Mouse (Mus musculus): ENCODE data around the gene Med20.
A peak's percentile ranks its signal among the peaks of the same experiment; 100 is the strongest.

Gene Med20

DNA sequence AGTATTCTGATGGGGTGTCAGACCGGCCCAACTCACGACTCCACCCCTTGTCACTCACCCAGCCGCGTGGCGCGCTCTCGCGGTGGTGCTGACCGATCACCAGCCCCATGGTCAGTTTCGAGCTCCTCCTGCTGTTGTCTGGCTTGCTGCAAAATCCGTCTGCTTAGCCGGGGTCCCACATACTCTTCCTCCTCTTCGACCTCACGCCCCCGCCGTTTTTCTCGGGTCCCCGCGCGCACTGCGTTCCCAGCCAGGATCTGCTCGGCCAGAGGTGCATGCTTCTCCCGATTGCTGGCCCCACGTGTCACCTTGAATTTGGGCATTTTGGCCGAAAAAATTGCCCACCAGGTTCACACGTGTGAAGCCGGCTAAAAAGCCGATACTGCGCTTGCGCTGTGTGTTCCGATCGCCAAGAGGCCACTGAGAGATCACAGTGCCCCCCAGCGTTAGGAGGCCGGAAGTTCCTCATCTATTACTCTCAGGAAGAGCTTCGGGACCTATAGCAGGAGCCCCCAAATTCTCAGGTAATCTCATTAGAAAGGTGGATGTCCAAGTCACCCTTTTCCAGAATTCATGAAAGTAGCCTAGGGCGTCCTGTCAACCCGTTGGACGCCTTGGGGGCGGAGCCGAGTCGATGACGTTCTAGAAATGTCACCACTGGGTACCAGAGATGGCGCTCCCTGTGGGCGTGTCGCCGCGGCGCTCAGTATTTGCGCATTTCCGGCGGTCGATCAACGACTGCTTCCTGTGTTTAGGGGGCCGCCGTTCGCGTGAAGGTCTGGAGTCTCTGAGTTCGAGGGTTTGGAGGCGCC is at the start of gene Med20, which contains the start of the genes Bysl and Gm20517:
Gene Med20 (plus strand): TSS at position 734 of the 812 bp plus-strand sequence.
Gene Bysl (minus strand): TSS at position 644 of the 812 bp plus-strand sequence.
Gene Gm20517 (plus strand): TSS at position 741 of the 812 bp plus-strand sequence.
- DNase-seq (ENCODE audit: inconsistent ontology term) = peak; percentile 96

DNA sequence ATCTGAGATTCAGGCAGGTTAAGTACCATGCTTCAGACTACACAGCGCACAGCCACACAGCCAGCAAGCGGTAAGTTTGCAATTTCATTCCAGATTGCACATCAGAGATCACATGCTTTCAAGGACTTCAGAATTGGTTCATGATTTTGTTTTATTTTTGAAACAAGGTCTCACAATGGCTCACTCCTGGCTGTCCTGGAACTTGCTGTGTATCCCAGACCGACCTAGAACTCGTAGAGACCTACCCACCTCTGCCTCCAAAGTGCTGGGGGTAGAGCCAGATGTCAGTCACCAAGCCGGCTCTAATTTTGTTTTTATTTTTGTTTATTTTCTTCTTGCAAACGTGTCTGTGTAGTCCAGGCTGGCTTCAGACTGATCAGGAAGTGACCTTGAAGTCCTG is 48.5 kb upstream of the Med20 start:
- DNase-seq (ENCODE audit: inconsistent ontology term) = no peak

DNA sequence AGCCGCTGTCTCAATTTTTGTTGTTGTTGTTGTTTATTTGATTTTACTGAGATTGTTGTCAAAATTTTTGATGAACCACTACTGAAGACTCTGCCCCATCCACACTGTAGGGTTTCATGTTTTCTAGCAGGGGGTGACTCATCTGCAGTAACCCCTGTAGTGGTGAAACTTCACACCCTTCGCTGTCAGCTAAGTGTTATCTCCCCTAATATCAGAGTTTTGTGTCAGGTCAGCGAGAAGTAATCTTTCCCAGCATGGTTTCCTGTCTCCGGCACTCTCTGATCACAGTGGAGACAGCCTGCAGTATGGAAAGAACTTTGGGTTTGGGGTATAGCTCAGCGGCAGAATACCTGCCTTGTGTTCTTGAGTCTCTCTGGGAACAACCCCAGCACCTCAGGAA is 46.8 kb upstream of the Med20 start:
- DNase-seq (ENCODE audit: inconsistent ontology term) = no peak

DNA sequence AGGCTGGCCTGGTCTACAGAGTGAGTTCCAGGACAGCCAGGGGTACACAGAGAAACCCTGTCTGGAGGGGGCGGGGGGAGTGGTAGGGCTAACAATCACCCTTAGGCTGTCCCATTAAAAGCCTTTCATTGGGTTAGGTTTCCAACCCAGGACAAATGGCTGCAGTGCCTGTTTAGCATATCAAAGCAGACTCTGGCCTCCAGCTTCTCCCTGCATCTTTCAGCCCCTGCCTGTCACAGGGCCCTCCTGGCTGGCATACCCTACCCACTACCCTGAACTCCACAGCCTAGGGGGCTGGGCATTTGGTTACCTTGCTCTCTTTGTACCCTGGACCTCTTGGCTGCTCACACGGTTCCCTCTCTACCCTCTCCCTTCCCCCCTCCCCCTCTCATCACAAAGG is 45.2 kb upstream of the Med20 start:
- DNase-seq (ENCODE audit: inconsistent ontology term) = no peak

DNA sequence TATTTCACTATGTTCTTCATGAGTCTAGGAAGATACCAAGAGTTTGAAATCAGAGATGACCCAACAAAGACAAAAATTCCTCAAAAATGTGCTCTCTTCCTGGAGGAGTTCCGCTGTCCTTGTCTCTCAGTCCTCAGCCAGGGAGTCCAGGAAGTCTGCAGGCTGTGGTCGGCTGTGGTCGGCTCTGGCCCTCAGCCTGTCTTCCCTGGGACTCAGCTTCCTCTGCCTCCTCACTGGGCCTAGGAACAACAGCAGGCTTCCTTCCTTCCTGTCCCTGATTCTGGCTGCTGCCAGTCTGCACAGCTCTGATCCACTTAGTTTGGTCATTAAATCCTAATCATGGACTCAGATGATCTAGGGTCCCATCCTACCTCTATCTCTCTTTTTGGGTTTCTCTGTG is 44.1 kb upstream of the Med20 start:
- DNase-seq (ENCODE audit: inconsistent ontology term) = no peak

DNA sequence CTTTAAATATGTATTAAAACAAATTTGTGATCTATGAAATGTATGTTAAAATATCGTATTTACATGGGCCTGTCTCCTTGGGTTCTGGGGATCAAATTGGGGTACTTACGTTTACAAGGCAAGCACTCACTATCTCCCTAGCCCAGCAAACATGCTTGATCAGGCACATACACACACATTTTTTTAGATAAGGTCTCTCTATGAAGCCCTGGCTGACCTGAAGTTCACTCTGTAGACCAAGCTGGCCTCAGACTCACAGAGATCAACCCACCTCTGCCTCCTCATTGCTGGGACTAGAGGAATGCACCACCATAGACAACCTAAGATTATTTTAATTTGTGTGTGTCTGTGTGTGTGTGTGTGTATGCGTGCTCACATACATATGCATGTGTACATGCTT is 43.0 kb upstream of the Med20 start:
- no peak for DNase-seq (ENCODE audit: inconsistent ontology term)

DNA sequence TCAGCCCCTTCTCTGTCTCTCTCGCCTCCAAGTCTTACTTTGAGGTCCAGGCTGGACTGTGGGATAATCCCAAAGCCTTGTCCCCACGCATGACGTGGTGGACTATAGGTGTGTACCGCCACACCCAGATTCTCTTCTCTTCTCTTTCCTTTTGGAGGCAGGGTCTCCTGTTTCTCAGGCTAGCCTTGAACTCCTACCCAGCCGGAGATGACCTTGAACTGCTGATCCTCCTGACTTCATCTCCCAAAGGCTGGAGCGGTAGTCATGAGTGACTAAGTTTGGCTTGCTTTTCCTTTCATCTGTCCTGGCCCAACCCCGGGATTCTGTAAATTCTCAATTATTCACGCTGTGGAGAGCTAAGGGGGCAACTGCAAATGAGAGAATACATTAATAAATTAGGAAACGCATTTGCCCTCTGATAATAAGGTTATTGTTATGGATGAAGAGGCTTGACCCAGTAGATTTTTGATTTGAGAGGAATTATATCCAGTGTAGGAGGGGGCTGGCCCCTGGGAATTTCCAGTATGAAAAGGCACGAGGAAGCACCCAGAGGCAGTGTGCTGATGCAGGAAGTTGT is 42.3 kb upstream of the Med20 start:
- DNase-seq (ENCODE audit: inconsistent ontology term) = peak; percentile 81

DNA sequence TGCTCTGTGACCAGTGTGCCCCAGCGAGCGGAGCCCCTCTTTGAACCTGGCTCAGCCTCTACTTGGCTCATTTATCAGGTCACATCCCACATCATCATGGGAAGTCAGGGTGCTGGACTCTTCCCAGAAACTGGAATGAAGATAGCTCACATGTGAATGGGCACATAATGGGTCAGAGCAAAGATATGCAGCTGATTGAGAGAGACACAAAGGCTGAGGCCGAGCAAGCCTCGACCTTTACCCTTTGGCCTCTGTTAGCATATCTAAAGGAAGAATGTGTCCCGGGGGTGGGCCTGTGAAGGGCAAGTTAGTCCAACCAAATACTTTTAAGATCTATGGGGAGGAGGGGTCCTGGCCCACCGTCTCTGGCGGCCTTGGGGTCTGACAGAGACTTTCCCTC is 39.8 kb upstream of the Med20 start:
- DNase-seq (ENCODE audit: inconsistent ontology term) = peak; percentile 67

DNA sequence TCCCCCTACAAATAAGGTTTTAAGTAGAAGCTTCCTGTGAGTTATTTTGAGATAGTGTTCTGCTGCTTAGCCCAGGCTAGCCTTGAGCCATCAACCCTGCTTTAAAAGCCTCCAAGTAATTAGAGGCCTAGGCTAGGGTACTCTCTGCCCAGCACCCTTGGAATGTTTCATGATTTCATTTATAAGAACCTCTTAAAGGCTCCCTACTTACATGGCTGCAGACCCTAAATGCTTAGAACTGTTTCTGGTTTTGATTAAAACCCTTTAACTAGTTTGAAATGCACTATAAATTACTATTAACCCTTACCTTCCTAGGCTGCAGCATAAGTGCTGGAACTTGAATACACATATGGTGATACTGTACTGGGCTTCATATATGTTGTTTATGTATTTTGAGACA is 38.9 kb upstream of the Med20 start:
- DNase-seq (ENCODE audit: inconsistent ontology term) = no peak

DNA sequence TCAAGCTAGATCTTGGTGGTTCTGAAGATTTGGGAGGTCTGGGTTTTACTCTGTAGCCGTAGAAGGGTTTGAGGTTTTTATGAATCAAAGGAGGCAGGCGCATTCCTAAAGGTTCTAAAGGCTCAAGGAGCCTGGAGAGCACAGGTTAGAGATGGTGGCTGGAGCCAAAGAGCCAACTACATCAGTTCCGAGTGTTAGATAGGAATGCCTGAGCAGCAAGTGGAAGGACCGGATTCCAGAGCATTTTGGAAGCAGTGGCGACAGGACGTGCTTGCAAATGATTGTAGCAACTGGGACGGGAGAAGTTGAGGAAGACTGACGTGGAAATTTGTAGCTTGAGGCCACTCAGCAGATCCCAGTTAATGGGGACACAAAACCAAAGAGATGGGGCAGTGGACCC is 37.4 kb upstream of the Med20 start:
- DNase-seq (ENCODE audit: inconsistent ontology term) = no peak

DNA sequence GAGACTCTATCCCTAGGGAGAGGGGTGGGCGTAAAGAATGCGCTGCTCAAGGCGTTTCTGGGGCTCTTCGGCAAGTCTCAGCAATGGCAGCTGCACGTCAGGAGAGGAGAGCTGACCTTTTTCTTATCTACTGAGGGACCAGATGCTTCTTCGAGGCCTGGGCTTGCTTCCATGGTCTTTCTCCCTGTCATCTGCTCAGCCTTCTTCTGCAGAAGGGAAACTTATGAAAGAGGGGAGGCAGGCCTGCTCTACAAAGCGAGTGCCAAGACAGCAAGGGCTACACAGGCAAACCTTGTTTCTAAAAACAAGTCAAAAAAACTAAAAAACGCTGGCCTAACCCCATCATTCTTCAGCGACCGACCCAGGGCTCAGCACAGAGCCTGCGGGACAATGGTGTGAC is 36.6 kb upstream of the Med20 start:
- no peak for DNase-seq (ENCODE audit: inconsistent ontology term)

DNA sequence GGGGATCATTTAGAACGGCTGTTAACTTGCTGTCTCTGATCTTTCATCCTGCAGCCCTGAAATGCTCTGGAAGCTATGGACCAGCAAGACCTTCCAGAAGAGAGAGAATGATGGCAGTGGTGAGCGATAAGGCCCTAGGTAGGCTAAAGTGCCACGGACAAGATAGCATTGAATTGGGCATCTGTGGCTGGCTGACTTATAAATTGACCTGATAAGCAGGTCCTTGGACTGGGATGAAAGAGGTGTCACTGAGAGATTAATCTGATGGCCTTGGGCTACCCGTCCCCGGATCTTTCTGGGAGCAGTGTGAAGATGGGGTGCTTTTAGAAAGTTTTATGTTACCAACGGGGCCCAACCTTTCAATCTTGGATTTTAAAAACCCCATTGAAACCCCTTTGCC is 32.7 kb upstream of the Med20 start:
- no peak for DNase-seq (ENCODE audit: inconsistent ontology term)

DNA sequence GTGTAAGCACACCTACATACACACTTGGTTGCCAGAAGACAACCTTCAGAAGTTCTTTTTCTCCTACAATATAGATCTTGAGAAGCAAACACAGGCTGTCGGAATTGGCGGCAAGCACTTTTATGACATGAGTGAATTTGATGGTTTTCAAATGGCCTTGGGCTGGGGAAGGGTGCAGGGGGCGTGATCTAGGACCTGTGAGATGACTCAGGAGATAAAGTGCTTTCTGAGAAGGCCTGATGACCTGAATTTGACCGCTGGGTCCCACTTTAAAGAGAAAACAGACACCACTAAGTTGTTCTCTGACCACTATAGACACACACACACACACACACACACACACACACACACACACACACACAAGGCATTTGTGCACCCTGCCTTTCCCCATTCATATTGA is 30.4 kb upstream of the Med20 start:
- DNase-seq (ENCODE audit: inconsistent ontology term) = no peak

DNA sequence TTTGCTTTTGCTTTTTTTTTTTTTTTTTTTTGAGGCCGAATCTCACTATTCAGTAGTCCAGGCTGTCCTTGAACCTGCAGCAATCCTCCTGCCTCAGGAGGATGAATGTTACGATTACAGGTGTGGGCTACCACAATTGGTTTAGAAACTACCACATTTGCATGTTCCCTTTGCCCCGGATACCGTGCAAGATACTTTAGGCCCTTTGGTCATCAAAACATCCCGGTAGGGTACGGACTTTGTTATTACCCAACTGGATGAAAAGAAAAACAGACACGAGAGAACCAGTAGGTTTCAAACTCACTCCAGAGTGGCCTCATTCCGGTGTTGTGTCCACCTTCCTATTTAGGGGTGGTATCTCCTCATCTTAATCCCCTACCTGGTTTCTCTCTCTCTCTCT is 22.9 kb upstream of the Med20 start:
- no peak for DNase-seq (ENCODE audit: inconsistent ontology term)

DNA sequence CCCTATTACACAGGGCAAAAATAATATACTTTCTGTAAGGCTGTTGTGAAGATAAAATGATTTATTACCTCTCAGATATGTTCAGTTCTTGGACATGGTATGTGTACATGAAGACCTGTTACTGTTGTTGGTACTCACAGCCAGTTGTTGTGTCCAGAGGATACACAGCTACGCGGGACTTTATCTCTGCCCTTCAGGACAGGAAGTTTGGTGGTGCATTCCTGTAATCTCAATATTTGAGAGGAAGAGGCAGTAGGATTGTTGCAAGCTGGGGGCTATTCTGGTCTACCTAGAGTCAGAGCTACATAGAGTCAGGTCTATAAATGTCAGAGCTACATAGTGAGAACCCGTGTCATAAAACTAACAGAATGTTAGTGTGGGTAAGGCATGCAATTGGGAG is 20.3 kb upstream of the Med20 start:
- no peak for DNase-seq (ENCODE audit: inconsistent ontology term)

DNA sequence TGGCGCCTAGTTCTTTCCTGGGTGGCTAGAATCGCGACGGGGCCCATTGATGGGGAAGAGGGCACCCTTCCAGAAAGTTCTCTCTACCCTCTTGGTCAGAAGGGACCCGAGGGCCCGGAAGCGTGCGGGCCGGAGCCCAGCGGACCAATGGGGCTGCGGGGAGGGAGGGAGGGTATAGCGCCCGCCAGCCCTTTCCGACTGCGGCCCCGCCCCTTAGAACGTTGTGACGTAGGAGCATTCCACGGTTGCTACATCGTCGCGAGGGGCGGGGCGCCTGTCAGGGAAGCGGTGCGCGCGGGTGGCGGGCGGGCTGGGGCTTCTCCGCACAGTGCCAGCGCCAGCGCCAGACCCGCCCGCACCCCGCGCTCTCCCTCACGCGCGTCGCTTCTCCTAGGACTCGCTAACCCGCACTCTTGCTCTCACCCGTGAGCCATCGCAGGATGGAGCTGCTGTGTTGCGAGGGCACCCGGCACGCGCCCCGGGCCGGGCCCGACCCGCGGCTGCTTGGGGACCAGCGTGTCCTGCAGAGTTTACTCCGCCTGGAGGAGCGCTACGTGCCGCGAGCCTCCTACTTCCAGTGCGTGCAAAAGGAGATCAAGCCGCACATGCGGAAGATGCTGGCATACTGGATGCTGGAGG is 18.0 kb upstream of the Med20 start:
- peak; percentile 98 for DNase-seq (ENCODE audit: inconsistent ontology term)

DNA sequence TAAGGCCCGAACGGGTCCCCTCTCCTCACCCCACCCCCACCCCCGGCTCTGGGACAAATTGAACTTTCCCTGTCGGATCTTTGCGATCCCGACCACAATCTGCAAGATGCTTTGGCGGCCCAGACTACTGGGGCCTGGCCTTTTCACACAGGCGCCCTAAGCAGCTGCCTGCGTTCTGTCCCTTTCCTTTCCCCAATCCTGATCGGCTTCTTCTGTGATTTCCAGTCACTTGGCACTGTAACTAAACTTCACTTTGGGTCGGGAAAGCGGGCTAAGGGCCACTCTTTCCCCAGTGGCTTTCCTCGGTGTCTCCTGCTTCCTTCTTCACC is 17.6 kb upstream of the Med20 start:
- no peak for DNase-seq (ENCODE audit: inconsistent ontology term)

DNA sequence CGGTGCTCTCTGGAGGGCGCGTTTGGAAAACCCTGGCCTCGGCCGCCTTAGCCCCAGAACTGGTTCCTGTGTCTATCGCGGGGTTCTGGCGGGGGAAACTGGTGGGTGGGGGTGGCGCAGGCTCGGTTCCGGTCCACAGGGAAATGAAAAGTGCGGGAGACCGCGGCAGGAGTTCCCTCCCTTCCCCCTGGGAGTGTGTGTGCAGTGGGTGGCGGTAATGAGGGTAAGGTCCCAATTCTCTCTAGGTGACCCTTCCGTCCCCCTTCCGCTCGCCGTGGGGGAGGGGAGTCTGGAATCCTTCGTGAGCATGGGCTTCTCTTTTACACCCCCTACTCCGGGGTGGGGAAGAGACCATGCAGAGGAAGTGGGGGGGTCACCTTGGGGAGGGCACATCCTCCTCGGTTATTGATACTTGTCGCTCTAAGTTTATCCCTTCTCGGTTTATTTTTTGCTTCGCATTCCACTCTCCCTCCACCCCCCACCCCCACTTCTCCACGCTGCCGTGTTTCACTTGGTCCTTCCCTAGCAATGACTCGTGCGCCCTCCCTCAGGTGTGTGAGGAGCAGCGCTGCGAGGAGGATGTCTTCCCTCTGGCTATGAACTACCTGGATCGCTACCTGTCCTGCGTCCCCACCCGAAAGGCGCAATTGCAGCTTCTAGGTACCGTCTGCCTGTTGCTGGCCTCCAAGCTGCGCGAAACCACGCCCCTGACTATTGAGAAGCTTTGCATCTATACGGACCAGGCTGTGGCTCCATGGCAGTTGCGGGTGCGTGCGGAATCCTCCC is 17.0 kb upstream of the Med20 start:
- peak; percentile 60 for DNase-seq (ENCODE audit: inconsistent ontology term)

DNA sequence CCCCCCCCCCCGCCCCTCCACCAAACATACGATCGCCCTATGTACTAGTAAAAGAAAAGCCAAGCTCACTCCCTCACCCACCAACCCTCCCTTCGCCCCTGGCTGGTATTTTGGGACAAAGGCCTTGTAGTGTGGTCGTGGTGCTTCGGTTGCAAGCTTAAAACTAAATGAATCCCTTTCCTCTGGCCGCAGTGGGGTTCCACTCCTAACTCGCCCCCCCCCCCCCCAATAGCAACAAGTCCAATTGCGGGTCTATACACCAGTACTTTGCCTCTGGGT is 16.5 kb upstream of the Med20 start:
- no peak for DNase-seq (ENCODE audit: inconsistent ontology term)

DNA sequence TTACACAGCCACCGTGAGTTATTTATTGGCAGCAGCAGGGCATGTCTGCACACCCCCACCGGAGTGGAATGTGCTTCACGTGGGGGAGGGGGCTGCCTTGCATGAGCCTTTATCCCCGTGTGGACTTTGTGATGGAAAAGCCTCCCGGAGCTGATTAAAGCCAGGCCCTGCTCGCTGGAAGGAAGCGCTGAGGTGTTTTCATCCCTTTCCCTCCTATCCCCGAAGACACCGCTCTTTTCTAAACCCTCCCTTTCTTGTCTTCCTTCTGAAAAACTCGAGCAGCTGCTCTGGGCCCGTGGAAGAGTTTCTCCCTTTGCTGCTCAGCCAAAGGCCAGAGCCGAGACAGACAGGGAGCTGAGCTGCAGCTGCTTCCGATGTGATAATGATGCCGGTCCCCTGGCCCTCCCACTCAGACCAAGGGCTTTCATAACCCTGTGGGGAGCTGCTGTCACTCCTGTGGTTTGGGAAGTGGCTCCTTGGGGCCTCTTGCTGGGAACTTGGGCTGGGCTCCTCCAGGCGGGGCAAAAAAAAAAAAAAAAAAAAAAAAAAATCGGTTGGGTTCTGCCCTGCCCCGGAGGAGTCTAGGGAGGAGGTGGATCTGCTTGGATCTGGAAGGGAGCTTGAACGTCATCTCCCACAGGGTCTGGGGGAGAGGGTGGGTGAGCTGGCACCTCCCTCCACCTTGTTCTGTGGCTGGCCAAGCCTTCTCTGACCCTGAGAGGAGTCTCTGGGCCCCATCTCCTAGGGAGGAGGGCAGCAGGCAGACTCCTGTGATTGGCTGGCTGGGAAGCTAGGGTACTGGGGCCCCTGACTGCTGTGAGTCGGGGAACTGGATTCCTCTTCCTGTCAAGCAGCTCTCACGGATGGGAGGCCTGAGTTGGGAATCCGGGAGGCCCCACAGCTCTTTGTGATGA is 15.9 kb upstream of the Med20 start:
- peak; percentile 85 for DNase-seq (ENCODE audit: inconsistent ontology term)

DNA sequence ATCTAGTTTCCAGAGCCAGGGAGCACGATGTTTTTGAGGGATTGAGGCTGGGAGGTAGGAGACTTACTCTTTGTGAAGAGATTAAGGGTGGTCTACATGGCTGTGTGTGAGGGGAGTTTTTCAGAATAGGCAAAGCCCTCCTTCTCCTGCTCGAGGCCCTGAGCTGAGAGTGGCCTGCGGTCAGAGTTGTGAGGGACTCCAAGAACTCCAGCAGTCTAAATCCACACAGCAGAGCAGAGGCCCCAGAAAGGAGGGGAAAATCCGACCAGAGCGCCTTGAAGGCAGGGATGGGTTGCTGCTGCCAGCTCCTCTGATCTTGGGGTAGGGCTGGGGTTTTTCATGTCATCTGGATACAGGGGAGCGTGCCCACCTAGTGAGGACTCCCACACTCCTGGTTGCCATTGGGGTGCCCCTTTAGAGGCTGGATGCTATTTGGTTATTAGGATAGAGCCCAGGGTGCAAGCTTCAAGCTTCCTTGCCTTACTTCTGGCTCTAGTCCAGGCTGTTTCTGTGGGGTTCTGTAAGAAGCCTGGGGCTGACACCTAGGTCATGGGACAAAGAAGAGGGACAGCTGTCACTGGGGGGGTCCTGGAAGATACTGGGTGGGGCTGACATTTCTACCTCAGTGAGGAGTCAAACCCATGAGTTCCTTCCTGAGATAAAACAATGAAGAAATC is 15.1 kb upstream of the Med20 start:
- no peak for DNase-seq (ENCODE audit: inconsistent ontology term)

Measured in Muller cell, postnatal 12 days (primary cell).